Mouse (Mus musculus): ENCODE results near the gene Tex261. TPM values are rescaled to one million over a fixed set of nuclear protein-coding genes. Genes with fewer than 3 reads are reported as not detected.

The Tex261 gene
- total and polyA plus RNA-seq, 2 experiments from 2014 or later, result 85.9 to 102 TPM

- Histone ChIP-seq H3K36me3 (replicated peaks; ENCODE audit: control insufficient read depth, insufficient read depth, low read length) (no peaks in the 10 kb centered on the region), H3K4me2 (ENCODE audit: low read depth, low read length) (peak within 1 kb of the TSS; percentile 61), H3K9me3 (replicated peaks; ENCODE audit: control insufficient read depth, low read length) (no peaks in the 10 kb centered on the region), H3K4me1 (ENCODE audit: control insufficient read depth, insufficient read depth) (peaks cover 10% of the 10 kb centered on the region), H3K27me3 (ENCODE audit: control insufficient read depth, insufficient read depth, low read length) (peaks cover 42% of the 10 kb centered on the region), H3K27ac (ENCODE audit: low read depth) (no peak within 1 kb of the TSS), H3K9ac (replicated peaks; ENCODE audit: low read depth, low read length) (no peak within 1 kb of the TSS), H3K4me3 (ENCODE audit: low read depth, low read length) (peak within 1 kb of the TSS; percentile 30)
- 34% methylated on average over 6 of the region's 6 CpGs for WGBS
- no peak for DNase-seq (ENCODE audit: low spot score)
- no peak for TF ChIP-seq EP300 (IDR thresholded peaks at IDR 0.05; ENCODE audit: low read depth)
- TF ChIP-seq CTCF (IDR thresholded peaks at IDR 0.05; ENCODE audit: low read depth), result no peak
- no peak for ATAC-seq (ENCODE audit: insufficient read depth, low read depth)
Measured at GRCm38 (mm10) chr6:83762344-83762743, 13.3 kb downstream of the Tex261 start, which contains the start of gene Ankrd53. Gene Ankrd53, plus strand, starts transcription at chr6:83762644.

GRCm38 (mm10) chr6:83756051-83756450 is 19.6 kb downstream of the Tex261 start:
- DNase-seq (ENCODE audit: low spot score) (no peak), ATAC-seq (ENCODE audit: insufficient read depth, low read depth) (no peak)
- Histone ChIP-seq H3K9me3 (replicated peaks; ENCODE audit: control insufficient read depth, low read length) (no peaks in the 10 kb centered on the region), H3K27ac (ENCODE audit: low read depth) (no peak overlapping the region), H3K36me3 (replicated peaks; ENCODE audit: control insufficient read depth, insufficient read depth, low read length) (no peaks in the 10 kb centered on the region), H3K4me1 (ENCODE audit: control insufficient read depth, insufficient read depth) (no peaks in the 10 kb centered on the region), H3K27me3 (ENCODE audit: control insufficient read depth, insufficient read depth, low read length) (peaks cover 57% of the 10 kb centered on the region), H3K4me2 (ENCODE audit: low read depth, low read length) (no peak overlapping the region), H3K9ac (replicated peaks; ENCODE audit: low read depth, low read length) (no peak overlapping the region), H3K4me3 (ENCODE audit: low read depth, low read length) (no peak overlapping the region)
- no peak for TF ChIP-seq EP300 (IDR thresholded peaks at IDR 0.05; ENCODE audit: low read depth)
- WGBS, result 66% methylated on average over 9 of the region's 9 CpGs

- Histone ChIP-seq H3K4me3 (ENCODE audit: low read depth, low read length) (no peak overlapping the region), H3K27me3 (ENCODE audit: control insufficient read depth, insufficient read depth, low read length) (peaks cover 28% of the 10 kb centered on the region), H3K36me3 (replicated peaks; ENCODE audit: control insufficient read depth, insufficient read depth, low read length) (no peaks in the 10 kb centered on the region), H3K9ac (replicated peaks; ENCODE audit: low read depth, low read length) (no peak overlapping the region), H3K4me1 (ENCODE audit: control insufficient read depth, insufficient read depth) (no peaks in the 10 kb centered on the region), H3K9me3 (replicated peaks; ENCODE audit: control insufficient read depth, low read length) (no peaks in the 10 kb centered on the region), H3K27ac (ENCODE audit: low read depth) (no peak overlapping the region), H3K4me2 (ENCODE audit: low read depth, low read length) (0 out of 2 replicates have a peak overlapping the region, but pooled peaks have one; percentile 7)
- WGBS, result 8% methylated on average over 11 of the region's 11 CpGs
- TF ChIP-seq EP300 (IDR thresholded peaks at IDR 0.05; ENCODE audit: low read depth) (no peak), CTCF (IDR thresholded peaks at IDR 0.05; ENCODE audit: low read depth) (peak; percentile 84)
- no peak for ATAC-seq (ENCODE audit: insufficient read depth, low read depth)
- DNase-seq (ENCODE audit: low spot score), result peak; percentile 31
Measured at GRCm38 (mm10) chr6:83750171-83750684, 25.4 kb downstream of the Tex261 start.

GRCm38 (mm10) chr6:83749286-83749685 is 26.3 kb downstream of the Tex261 start:
- Histone ChIP-seq H3K9me3 (replicated peaks; ENCODE audit: control insufficient read depth, low read length) (no peaks in the 10 kb centered on the region), H3K27me3 (ENCODE audit: control insufficient read depth, insufficient read depth, low read length) (peaks cover 28% of the 10 kb centered on the region), H3K4me3 (ENCODE audit: low read depth, low read length) (no peak overlapping the region), H3K4me1 (ENCODE audit: control insufficient read depth, insufficient read depth) (no peaks in the 10 kb centered on the region), H3K9ac (replicated peaks; ENCODE audit: low read depth, low read length) (no peak overlapping the region), H3K36me3 (replicated peaks; ENCODE audit: control insufficient read depth, insufficient read depth, low read length) (no peaks in the 10 kb centered on the region), H3K4me2 (ENCODE audit: low read depth, low read length) (no peak overlapping the region), H3K27ac (ENCODE audit: low read depth) (no peak overlapping the region)
- DNase-seq (ENCODE audit: low spot score), result no peak
- no peak for ATAC-seq (ENCODE audit: insufficient read depth, low read depth)
- WGBS, result 65% methylated on average over 3 of the region's 3 CpGs
- TF ChIP-seq EP300 (IDR thresholded peaks at IDR 0.05; ENCODE audit: low read depth), result no peak
- no peak for TF ChIP-seq CTCF (IDR thresholded peaks at IDR 0.05; ENCODE audit: low read depth)

- TF ChIP-seq EP300 (IDR thresholded peaks at IDR 0.05; ENCODE audit: low read depth) (no peak), CTCF (IDR thresholded peaks at IDR 0.05; ENCODE audit: low read depth) (no peak)
- 0 out of 2 replicates have a peak, but pooled peaks cover 3% of the 10 kb centered on the region for H3K9me3 ChIP-seq (replicated peaks; ENCODE audit: control insufficient read depth, low read length)
- no peak for DNase-seq (ENCODE audit: low spot score)
- H3K4me2 ChIP-seq (ENCODE audit: low read depth, low read length), result no peak overlapping the region
- H3K27me3 ChIP-seq (ENCODE audit: control insufficient read depth, insufficient read depth, low read length), result peaks cover 13% of the 10 kb centered on the region; the same call in 1 of the 2 replicates
- no peaks in the 10 kb centered on the region for H3K4me1 ChIP-seq (ENCODE audit: control insufficient read depth, insufficient read depth)
- no peak for ATAC-seq (ENCODE audit: insufficient read depth, low read depth)
- no peak overlapping the region for H3K9ac ChIP-seq (replicated peaks; ENCODE audit: low read depth, low read length)
- H3K27ac ChIP-seq (ENCODE audit: low read depth), result no peak overlapping the region
- 49% methylated on average over 2 of the region's 2 CpGs for WGBS
- no peak overlapping the region for H3K4me3 ChIP-seq (ENCODE audit: low read depth, low read length)
- no peaks in the 10 kb centered on the region for H3K36me3 ChIP-seq (replicated peaks; ENCODE audit: control insufficient read depth, insufficient read depth, low read length)
Measured at GRCm38 (mm10) chr6:83745466-83745865, 30.1 kb downstream of the Tex261 start.

- ATAC-seq (ENCODE audit: insufficient read depth, low read depth) (no peak), DNase-seq (ENCODE audit: low spot score) (no peak)
- Histone ChIP-seq H3K27me3 (ENCODE audit: control insufficient read depth, insufficient read depth, low read length) (peaks cover 13% of the 10 kb centered on the region; the same call in 1 of the 2 replicates), H3K9me3 (replicated peaks; ENCODE audit: control insufficient read depth, low read length) (0 out of 2 replicates have a peak, but pooled peaks cover 3% of the 10 kb centered on the region), H3K4me1 (ENCODE audit: control insufficient read depth, insufficient read depth) (no peaks in the 10 kb centered on the region), H3K27ac (ENCODE audit: low read depth) (no peak overlapping the region), H3K36me3 (replicated peaks; ENCODE audit: control insufficient read depth, insufficient read depth, low read length) (no peaks in the 10 kb centered on the region), H3K9ac (replicated peaks; ENCODE audit: low read depth, low read length) (no peak overlapping the region), H3K4me3 (ENCODE audit: low read depth, low read length) (no peak overlapping the region), H3K4me2 (ENCODE audit: low read depth, low read length) (no peak overlapping the region)
- WGBS, result 63% methylated on average over 5 of the region's 5 CpGs
- TF ChIP-seq EP300 (IDR thresholded peaks at IDR 0.05; ENCODE audit: low read depth), result no peak
- TF ChIP-seq CTCF (IDR thresholded peaks at IDR 0.05; ENCODE audit: low read depth), result no peak
Measured at GRCm38 (mm10) chr6:83744557-83744956, 31.1 kb downstream of the Tex261 start.

All from heart, postnatal 0 days (tissue).